Comparison of ENCODE assay signal across 11 mouse cellular contexts in the genomic region with DNA sequence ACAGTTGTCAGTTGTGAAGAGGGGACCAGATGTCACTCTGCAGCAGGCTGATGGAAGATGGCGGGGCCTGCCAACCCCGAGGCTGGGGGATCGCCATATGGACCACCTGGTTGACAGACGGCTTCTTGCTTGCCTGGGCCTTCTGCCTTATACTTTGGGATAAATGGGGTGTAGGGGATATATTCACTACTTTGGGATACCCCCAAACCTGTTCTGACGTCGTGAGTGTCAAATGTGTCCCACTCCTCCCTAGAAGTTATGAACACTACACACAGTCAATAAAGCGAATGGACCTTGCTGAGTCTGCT. TPM values are rescaled to one million over a fixed set of nuclear protein-coding genes. Genes with fewer than 3 reads are reported as not detected.
A peak's percentile ranks its signal among the peaks of the same experiment; 100 is the strongest.
DNase-seq lines count a peak whose midpoint lies in the region; ATAC-seq and TF ChIP-seq lines count a peak whose summit lies in the region.
"Had no signal": no experiment of that assay in that cellular context is flagged by ENCODE, and none has a peak within 500 bp of the region (broad histone marks: within the 10 kb centered on the region; RNA-seq: fewer than 3 reads in every experiment).

No protein-coding gene starts in this region.

- no peak overlapping the region for H3K27ac ChIP-seq in cerebellum, adult 2 months (ENCODE audit: insufficient read depth, low read length)
- peak overlapping the region; percentile 24; the same call in 1 of the 2 replicates for H3K27ac ChIP-seq in hindbrain, embryonic 12.5 days
- no peak overlapping the region for H3K27ac ChIP-seq in hindbrain, embryonic 11.5 days (ENCODE audit: low read depth, low read length)
- H3K27ac ChIP-seq in midbrain, postnatal 0 days (ENCODE audit: low read depth, low read length), result no peak overlapping the region
- H3K27ac ChIP-seq in midbrain, embryonic 13.5 days, result no peak overlapping the region
- H3K27ac ChIP-seq in hindbrain, embryonic 16.5 days (ENCODE audit: low read depth, low read length), result peak overlapping the region; percentile 21; the same call in 1 of the 2 replicates
- H3K27ac ChIP-seq in intestine, embryonic 16.5 days (ENCODE audit: low read length), result no peak overlapping the region

- no peaks in the 10 kb centered on the region for H3K9me3 ChIP-seq in hindbrain, embryonic 12.5 days (replicated peaks)
- no peaks in the 10 kb centered on the region for H3K9me3 ChIP-seq in hindbrain, embryonic 11.5 days (ENCODE audit: control insufficient read depth, low read length)
- no peaks in the 10 kb centered on the region for H3K9me3 ChIP-seq in midbrain, postnatal 0 days (ENCODE audit: low read length)
- no peaks in the 10 kb centered on the region for H3K9me3 ChIP-seq in midbrain, embryonic 13.5 days
- H3K9me3 ChIP-seq in hindbrain, embryonic 16.5 days (ENCODE audit: control insufficient read depth, low read length), result no peaks in the 10 kb centered on the region
- no peaks in the 10 kb centered on the region for H3K9me3 ChIP-seq in intestine, embryonic 16.5 days (ENCODE audit: control insufficient read depth, low read length)

- peaks cover 35% of the 10 kb centered on the region for H3K4me1 ChIP-seq in cerebellum, adult 2 months (ENCODE audit: control insufficient read depth, insufficient read depth, low read length)
- H3K4me1 ChIP-seq in hindbrain, embryonic 12.5 days, result peaks cover 51% of the 10 kb centered on the region
- H3K4me1 ChIP-seq in hindbrain, embryonic 11.5 days (replicated peaks; ENCODE audit: control insufficient read depth, insufficient read depth, low read length), result peaks cover 2% of the 10 kb centered on the region
- H3K4me1 ChIP-seq in midbrain, postnatal 0 days (ENCODE audit: insufficient read depth, low read length), result peaks cover 10% of the 10 kb centered on the region; the same call in 1 of the 2 replicates
- peaks cover 53% of the 10 kb centered on the region for H3K4me1 ChIP-seq in midbrain, embryonic 13.5 days (replicated peaks)
- H3K4me1 ChIP-seq in hindbrain, embryonic 16.5 days (ENCODE audit: control insufficient read depth, insufficient read depth, low read depth, low read length), result peaks cover 44% of the 10 kb centered on the region
- peaks cover 39% of the 10 kb centered on the region for H3K4me1 ChIP-seq in intestine, embryonic 16.5 days (ENCODE audit: control insufficient read depth, insufficient read depth, low read length)

- peaks cover 24% of the 10 kb centered on the region for H3K36me3 ChIP-seq in hindbrain, embryonic 12.5 days
- no peaks in the 10 kb centered on the region for H3K36me3 ChIP-seq in hindbrain, embryonic 11.5 days (ENCODE audit: control insufficient read depth, insufficient read depth, low read length)
- H3K36me3 ChIP-seq in midbrain, postnatal 0 days (ENCODE audit: insufficient read depth, low read length), result peaks cover 25% of the 10 kb centered on the region
- H3K36me3 ChIP-seq in midbrain, embryonic 13.5 days, result peaks cover 32% of the 10 kb centered on the region
- H3K36me3 ChIP-seq in hindbrain, embryonic 16.5 days (ENCODE audit: control insufficient read depth, insufficient read depth, low read length), result peaks cover 22% of the 10 kb centered on the region
- H3K36me3 ChIP-seq in intestine, embryonic 16.5 days (ENCODE audit: control insufficient read depth, insufficient read depth, low read length), result peaks cover 4% of the 10 kb centered on the region; the same call in 1 of the 2 replicates

- no peak overlapping the region for H3K4me3 ChIP-seq in cerebellum, adult 2 months (replicated peaks; ENCODE audit: insufficient read depth, low read depth, low read length)
- H3K4me3 ChIP-seq in hindbrain, embryonic 12.5 days, result no peak overlapping the region
- no peak overlapping the region for H3K4me3 ChIP-seq in hindbrain, embryonic 11.5 days (ENCODE audit: low read depth, low read length)
- H3K4me3 ChIP-seq in midbrain, postnatal 0 days (ENCODE audit: low read depth, low read length), result no peak overlapping the region
- H3K4me3 ChIP-seq in midbrain, embryonic 13.5 days (replicated peaks), result no peak overlapping the region
- no peak overlapping the region for H3K4me3 ChIP-seq in hindbrain, embryonic 16.5 days (ENCODE audit: low read length)
- H3K4me3 ChIP-seq in intestine, embryonic 16.5 days (ENCODE audit: low read length), result no peak overlapping the region

- whole genome bisulfite sequencing in cerebellum, adult 2 months, result 25% methylated on average over 7 of the region's 7 CpGs
- WGBS in hindbrain, embryonic 12.5 days, result 75% methylated on average over 7 of the region's 7 CpGs
- 74% methylated on average over 7 of the region's 7 CpGs for WGBS in hindbrain, embryonic 11.5 days
- WGBS in midbrain, postnatal 0 days, result 80% methylated on average over 7 of the region's 7 CpGs
- WGBS in midbrain, embryonic 13.5 days, result 88% methylated on average over 7 of the region's 7 CpGs
- 67% methylated on average over 7 of the region's 7 CpGs for WGBS in hindbrain, embryonic 16.5 days
- 89% methylated on average over 7 of the region's 7 CpGs for WGBS in intestine, embryonic 16.5 days

- no peak overlapping the region for H3K9ac ChIP-seq in hindbrain, embryonic 12.5 days
- no peak overlapping the region for H3K9ac ChIP-seq in hindbrain, embryonic 11.5 days (ENCODE audit: low read depth, low read length)
- H3K9ac ChIP-seq in midbrain, postnatal 0 days (replicated peaks; ENCODE audit: low read length, poor library complexity, severe bottlenecking), result no peak overlapping the region
- H3K9ac ChIP-seq in midbrain, embryonic 13.5 days (replicated peaks), result no peak overlapping the region
- H3K9ac ChIP-seq in hindbrain, embryonic 16.5 days (ENCODE audit: low read depth, low read length), result no peak overlapping the region; the same call in 1 of the 2 replicates
- no peak overlapping the region for H3K9ac ChIP-seq in intestine, embryonic 16.5 days (ENCODE audit: low read depth, low read length)

- peak; percentile 26 to 31 for DNase-seq in cerebellum, adult 2 months
- DNase-seq in hindbrain, embryonic 11.5 days (ENCODE audit: low spot score), result no peak
- peak; percentile 64 for DNase-seq in midbrain, postnatal 0 days (ENCODE audit: low spot score)

- no peak for TF ChIP-seq POLR2A in cerebellum, adult 2 months (IDR thresholded peaks at IDR 0.05; ENCODE audit: borderline replicate concordance, insufficient read depth, low read length)

- ATAC-seq in cerebellum, adult (ENCODE audit: insufficient number of reproducible peaks, low FRiP score, low TSS enrichment), result no peak
- ATAC-seq in hindbrain, embryonic 12.5 days (ENCODE audit: low FRiP score), result no peak
- ATAC-seq in hindbrain, embryonic 11.5 days (ENCODE audit: low FRiP score), result no peak
- ATAC-seq in midbrain, postnatal 0 days (ENCODE audit: low FRiP score), result no peak
- ATAC-seq in midbrain, embryonic 13.5 days, result no peak
- no peak for ATAC-seq in hindbrain, embryonic 16.5 days
- ATAC-seq in intestine, embryonic 16.5 days, result no peak
- ATAC-seq: activated CD4-positive, CD25-positive, alpha-beta regulatory T cell, adult 4 months had no signal

- no peak for TF ChIP-seq CTCF in cerebellum, adult 2 months (IDR thresholded peaks at IDR 0.05; ENCODE audit: borderline replicate concordance, insufficient read depth, low read depth, low read length)
- no peak for TF ChIP-seq CTCF in midbrain, postnatal 0 days (IDR thresholded peaks at IDR 0.05)

- no peaks in the 10 kb centered on the region for H3K27me3 ChIP-seq in cerebellum, adult 2 months (ENCODE audit: control insufficient read depth, insufficient read depth, low read length)
- no peaks in the 10 kb centered on the region for H3K27me3 ChIP-seq in hindbrain, embryonic 12.5 days
- H3K27me3 ChIP-seq in hindbrain, embryonic 11.5 days (ENCODE audit: control insufficient read depth, insufficient read depth, low read length), result no peaks in the 10 kb centered on the region
- no peaks in the 10 kb centered on the region for H3K27me3 ChIP-seq in midbrain, postnatal 0 days (ENCODE audit: insufficient read depth, low read length)
- no peaks in the 10 kb centered on the region for H3K27me3 ChIP-seq in midbrain, embryonic 13.5 days
- H3K27me3 ChIP-seq in hindbrain, embryonic 16.5 days (replicated peaks; ENCODE audit: control insufficient read depth, insufficient read depth, low read length), result no peaks in the 10 kb centered on the region
- H3K27me3 ChIP-seq in intestine, embryonic 16.5 days (replicated peaks; ENCODE audit: control insufficient read depth, insufficient read depth, low read length), result no peaks in the 10 kb centered on the region

- H3K4me2 ChIP-seq in hindbrain, embryonic 12.5 days (replicated peaks), result no peak overlapping the region
- no peak overlapping the region for H3K4me2 ChIP-seq in hindbrain, embryonic 11.5 days (replicated peaks; ENCODE audit: low read depth, low read length)
- no peak overlapping the region for H3K4me2 ChIP-seq in midbrain, postnatal 0 days (ENCODE audit: low read depth, low read length, poor library complexity, severe bottlenecking)
- H3K4me2 ChIP-seq in midbrain, embryonic 13.5 days (replicated peaks), result no peak overlapping the region
- no peak overlapping the region for H3K4me2 ChIP-seq in hindbrain, embryonic 16.5 days (ENCODE audit: low read length)
- no peak overlapping the region for H3K4me2 ChIP-seq in intestine, embryonic 16.5 days (ENCODE audit: low read depth, low read length)

RNA-seq across cellular contexts. Expression of a gene that starts 2.5 kb away (rescaled TPM):
- 81.1 and 83.4 TPM in 2 replicates for polyA plus RNA-seq in cerebellum, adult 2 months (2012; rRNA removed)
- 38.2 and 38.3 TPM in 2 replicates for polyA plus RNA-seq in hindbrain, embryonic 12.5 days (2016; fragmentation: Nextera tagmentation; extraction: Ambion mirVana)
- 38.7 and 40.6 TPM in 2 replicates for polyA plus RNA-seq in hindbrain, embryonic 11.5 days (2014; fragmentation: Nextera tagmentation; extraction: Ambion mirVana)
- 27.8 and 29.2 TPM in 2 replicates for total RNA-seq in midbrain, postnatal 0 days (2014; rRNA removed)
- polyA plus RNA-seq in midbrain, postnatal 0 days (2015; fragmentation: Nextera tagmentation; extraction: Ambion mirVana), result 43.7 and 45.8 TPM in 2 replicates
- polyA plus RNA-seq in midbrain, embryonic 13.5 days (2015; fragmentation: Nextera tagmentation; extraction: Ambion mirVana), result 36.2 and 38.4 TPM in 2 replicates
- polyA plus RNA-seq in hindbrain, embryonic 16.5 days (2015; fragmentation: Nextera tagmentation; extraction: Ambion mirVana), result 48.6 and 49.9 TPM in 2 replicates
- 78.6 and 79.8 TPM in 2 replicates for polyA plus RNA-seq in intestine, embryonic 16.5 days (2015; fragmentation: Nextera tagmentation; extraction: Ambion mirVana)

RNA-seq across cellular contexts. Expression of a gene that starts 3.8 kb away (rescaled TPM):
- 1,156 and 1,176 TPM in 2 replicates for polyA plus RNA-seq in cerebellum, adult 2 months (2012; rRNA removed)
- polyA plus RNA-seq in hindbrain, embryonic 12.5 days (2016; fragmentation: Nextera tagmentation; extraction: Ambion mirVana), result 126 and 134 TPM in 2 replicates
- polyA plus RNA-seq in hindbrain, embryonic 11.5 days (2014; fragmentation: Nextera tagmentation; extraction: Ambion mirVana), result 91.5 and 94.3 TPM in 2 replicates
- total RNA-seq in midbrain, postnatal 0 days (2014; rRNA removed), result 649 and 670 TPM in 2 replicates
- polyA plus RNA-seq in midbrain, postnatal 0 days (2015; fragmentation: Nextera tagmentation; extraction: Ambion mirVana), result 726 and 813 TPM in 2 replicates
- 261 and 275 TPM in 2 replicates for polyA plus RNA-seq in midbrain, embryonic 13.5 days (2015; fragmentation: Nextera tagmentation; extraction: Ambion mirVana)
- 622 and 635 TPM in 2 replicates for polyA plus RNA-seq in hindbrain, embryonic 16.5 days (2015; fragmentation: Nextera tagmentation; extraction: Ambion mirVana)
- polyA plus RNA-seq in intestine, embryonic 16.5 days (2015; fragmentation: Nextera tagmentation; extraction: Ambion mirVana), result 24.9 and 25.6 TPM in 2 replicates

RNA-seq across cellular contexts. Expression of a gene that starts 18.3 kb away (rescaled TPM):
- 150 and 158 TPM in 2 replicates for polyA plus RNA-seq in cerebellum, adult 2 months (2012; rRNA removed)
- 84.5 and 85.5 TPM in 2 replicates for polyA plus RNA-seq in hindbrain, embryonic 12.5 days (2016; fragmentation: Nextera tagmentation; extraction: Ambion mirVana)
- 31.5 and 36.5 TPM in 2 replicates for polyA plus RNA-seq in hindbrain, embryonic 11.5 days (2014; fragmentation: Nextera tagmentation; extraction: Ambion mirVana)
- total RNA-seq in midbrain, postnatal 0 days (2014; rRNA removed), result 141 and 159 TPM in 2 replicates
- 102 and 113 TPM in 2 replicates for polyA plus RNA-seq in midbrain, postnatal 0 days (2015; fragmentation: Nextera tagmentation; extraction: Ambion mirVana)
- polyA plus RNA-seq in midbrain, embryonic 13.5 days (2015; fragmentation: Nextera tagmentation; extraction: Ambion mirVana), result 78.9 and 87.2 TPM in 2 replicates
- polyA plus RNA-seq in hindbrain, embryonic 16.5 days (2015; fragmentation: Nextera tagmentation; extraction: Ambion mirVana), result 115 and 118 TPM in 2 replicates
- 63.7 and 65.3 TPM in 2 replicates for polyA plus RNA-seq in intestine, embryonic 16.5 days (2015; fragmentation: Nextera tagmentation; extraction: Ambion mirVana)

RNA-seq across cellular contexts. Expression of a gene that starts 34.7 kb away (rescaled TPM):
- polyA plus RNA-seq in cerebellum, adult 2 months (2012; rRNA removed), result 2.5 and 3.0 TPM in 2 replicates
- polyA plus RNA-seq in hindbrain, embryonic 12.5 days (2016; fragmentation: Nextera tagmentation; extraction: Ambion mirVana), result 0.26 and 0.39 TPM in 2 replicates
- 0.09 TPM in 1 of 2 replicates, not detected in the other for polyA plus RNA-seq in hindbrain, embryonic 11.5 days (2014; fragmentation: Nextera tagmentation; extraction: Ambion mirVana)
- total RNA-seq in midbrain, postnatal 0 days (2014; rRNA removed), result 0.77 and 1.5 TPM in 2 replicates
- 0.21 and 0.39 TPM in 2 replicates for polyA plus RNA-seq in midbrain, postnatal 0 days (2015; fragmentation: Nextera tagmentation; extraction: Ambion mirVana)
- polyA plus RNA-seq in midbrain, embryonic 13.5 days (2015; fragmentation: Nextera tagmentation; extraction: Ambion mirVana), result 0.15 and 0.28 TPM in 2 replicates
- polyA plus RNA-seq in hindbrain, embryonic 16.5 days (2015; fragmentation: Nextera tagmentation; extraction: Ambion mirVana), result 0.19 and 0.42 TPM in 2 replicates
- polyA plus RNA-seq in intestine, embryonic 16.5 days (2015; fragmentation: Nextera tagmentation; extraction: Ambion mirVana), result 0.28 and 0.64 TPM in 2 replicates

RNA-seq across cellular contexts. Expression of a gene that starts 39.9 kb away (rescaled TPM):
- 0.13 TPM in 1 of 2 replicates, not detected in the other for polyA plus RNA-seq in cerebellum, adult 2 months (2012; rRNA removed)
- not detected in 2 replicates for polyA plus RNA-seq in hindbrain, embryonic 12.5 days (2016; fragmentation: Nextera tagmentation; extraction: Ambion mirVana)
- polyA plus RNA-seq in hindbrain, embryonic 11.5 days (2014; fragmentation: Nextera tagmentation; extraction: Ambion mirVana), result not detected in 2 replicates
- not detected in 2 replicates for total RNA-seq in midbrain, postnatal 0 days (2014; rRNA removed)
- not detected in 2 replicates for polyA plus RNA-seq in midbrain, postnatal 0 days (2015; fragmentation: Nextera tagmentation; extraction: Ambion mirVana)
- not detected in 2 replicates for polyA plus RNA-seq in midbrain, embryonic 13.5 days (2015; fragmentation: Nextera tagmentation; extraction: Ambion mirVana)
- polyA plus RNA-seq in hindbrain, embryonic 16.5 days (2015; fragmentation: Nextera tagmentation; extraction: Ambion mirVana), result 0.19 TPM in 1 of 2 replicates, not detected in the other
- polyA plus RNA-seq in intestine, embryonic 16.5 days (2015; fragmentation: Nextera tagmentation; extraction: Ambion mirVana), result 3.3 and 4.1 TPM in 2 replicates
- total RNA-seq: left cerebral cortex, adult 8-10 months had no signal
- polyA plus RNA-seq: activated CD4-positive, CD25-positive, alpha-beta regulatory T cell, adult 4 months; heart, embryonic 14.5 days had no signal

Comparison
In these comparisons a context has a peak if more than half of its experiments do, and no peak if none do; other contexts are left out.
1. H3K27ac ChIP-seq: peak in hindbrain, embryonic 12.5 days (single experiment) and hindbrain, embryonic 16.5 days (single experiment); none in cerebellum, adult 2 months (single experiment), hindbrain, embryonic 11.5 days (single experiment), midbrain, postnatal 0 days (single experiment), midbrain, embryonic 13.5 days (single experiment) and intestine, embryonic 16.5 days (single experiment).